Mouse (Mus musculus) lung, postnatal 0 days (tissue): ENCODE measurements at regions not wholly inside any gene's neighbourhood (a gene's known extent, or its start where the extent isn't known, plus 50 kb on each side); places are given as distances from the start of the nearest gene placed in this dataset.

ENCODE experiments used
- CTCF ChIP-seq: IDR thresholded peaks from 2 replicates; pipeline ENCODE4 v1.5.1; 2016; ENCODE audit warnings: antibody characterized with exemption, mild to moderate bottlenecking
- EP300 ChIP-seq: IDR thresholded peaks from 2 replicates; pipeline ENCODE4 v1.6.1; 2016; ENCODE audit warnings: antibody characterized with exemption, mild to moderate bottlenecking, control low read depth

DNA sequence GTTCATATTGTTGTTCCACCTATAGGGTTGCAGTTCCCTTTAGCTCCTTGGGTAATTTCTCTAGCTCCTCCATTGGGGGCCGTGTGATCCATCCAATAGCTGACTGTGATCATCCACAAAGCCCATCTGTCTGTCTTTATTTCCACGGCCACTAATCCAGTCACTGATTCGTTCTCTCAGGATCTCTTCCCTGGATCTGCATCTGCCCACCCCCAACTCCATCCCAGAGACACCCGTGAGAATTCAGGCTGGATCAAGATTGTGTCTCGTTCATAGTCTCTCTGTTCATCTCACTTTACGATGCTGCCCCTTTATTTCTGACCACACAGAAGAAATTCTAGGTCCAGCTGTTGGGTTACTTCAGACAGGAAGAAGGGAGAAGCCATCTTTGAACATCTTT, 96.7 kb downstream of the Avpr1a start:
- TF ChIP-seq CTCF (no peak), EP300 (no peak)
